Mouse (Mus musculus): ENCODE measurements at regions not wholly inside any gene's neighbourhood (a gene's known extent, or its start where the extent isn't known, plus 50 kb on each side); places are given as distances from the start of the nearest gene placed in this dataset.

DNA sequence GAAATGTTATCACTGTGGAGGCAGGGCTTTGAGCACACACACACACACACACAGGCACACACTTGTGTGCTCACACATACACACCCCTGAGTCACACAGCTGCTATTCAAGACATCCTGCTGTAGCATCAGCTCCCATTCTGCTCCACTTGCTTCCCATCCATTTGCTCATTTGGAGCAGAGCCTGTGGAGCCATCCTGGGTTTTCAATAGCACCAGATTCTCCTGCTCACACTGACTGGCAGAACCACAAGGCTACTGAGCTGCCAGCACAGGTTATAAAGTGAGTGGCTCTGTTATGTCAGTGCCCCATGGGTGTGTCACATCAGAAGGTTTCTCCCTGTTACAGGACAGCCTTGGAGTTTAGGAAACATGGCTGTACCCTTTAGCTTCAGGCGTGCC, 273.7 kb downstream of the Fzd1 start:
- no peak overlapping the region for H3K4me2 ChIP-seq (ENCODE audit: low read depth, low read length)
- H3K9ac ChIP-seq (replicated peaks; ENCODE audit: low read depth, low read length): no peak overlapping the region
- H3K36me3 ChIP-seq (replicated peaks; ENCODE audit: control insufficient read depth, insufficient read depth, low read length): no peaks in the 10 kb centered on the region
- 80% methylated on average over 1 of the region's 1 CpGs for WGBS
- no peaks in the 10 kb centered on the region for H3K9me3 ChIP-seq (replicated peaks; ENCODE audit: control insufficient read depth, low read length)
- H3K4me1 ChIP-seq (ENCODE audit: control insufficient read depth, insufficient read depth): no peaks in the 10 kb centered on the region
- H3K27ac ChIP-seq (ENCODE audit: low read depth): no peak overlapping the region
- H3K4me3 ChIP-seq (ENCODE audit: low read depth, low read length): no peak overlapping the region
- TF ChIP-seq EP300 (IDR thresholded peaks at IDR 0.05; ENCODE audit: low read depth): no peak
- no peak for TF ChIP-seq CTCF (IDR thresholded peaks at IDR 0.05; ENCODE audit: low read depth)
- no peaks in the 10 kb centered on the region for H3K27me3 ChIP-seq (ENCODE audit: control insufficient read depth, insufficient read depth, low read length)
- ATAC-seq (ENCODE audit: insufficient read depth, low read depth) (no peak), DNase-seq (ENCODE audit: low spot score) (no peak)

DNA sequence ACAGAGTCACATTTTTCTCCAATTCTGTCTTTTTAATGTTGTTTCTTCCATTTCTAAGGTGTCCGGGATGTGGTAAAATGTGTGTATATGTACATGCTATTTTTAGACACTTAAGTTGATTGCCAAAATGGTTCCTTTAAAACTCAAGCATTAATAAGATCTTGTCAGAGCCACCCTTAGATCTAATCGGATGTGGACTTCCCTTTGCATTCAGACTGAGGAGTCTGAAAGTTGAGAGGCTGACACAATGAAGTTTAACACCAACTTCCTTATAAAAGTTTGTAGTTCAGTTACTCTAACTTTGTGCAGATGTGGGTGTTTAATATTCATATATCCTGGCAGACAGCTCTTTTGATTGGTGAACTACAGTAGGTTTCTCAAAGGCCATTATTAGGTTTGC, 282.1 kb downstream of the Mterf1b start:
- Histone ChIP-seq H3K4me3 (ENCODE audit: low read depth, low read length) (no peak overlapping the region), H3K36me3 (replicated peaks; ENCODE audit: control insufficient read depth, insufficient read depth, low read length) (no peaks in the 10 kb centered on the region), H3K4me1 (ENCODE audit: control insufficient read depth, insufficient read depth) (no peaks in the 10 kb centered on the region), H3K27me3 (ENCODE audit: control insufficient read depth, insufficient read depth, low read length) (no peaks in the 10 kb centered on the region), H3K9ac (replicated peaks; ENCODE audit: low read depth, low read length) (no peak overlapping the region), H3K9me3 (replicated peaks; ENCODE audit: control insufficient read depth, low read length) (no peaks in the 10 kb centered on the region), H3K27ac (ENCODE audit: low read depth) (no peak overlapping the region), H3K4me2 (ENCODE audit: low read depth, low read length) (no peak overlapping the region)
- no peak for ATAC-seq (ENCODE audit: insufficient read depth, low read depth)
- WGBS: 66% methylated on average over 2 of the region's 2 CpGs
- TF ChIP-seq CTCF (IDR thresholded peaks at IDR 0.05; ENCODE audit: low read depth) (no peak), EP300 (IDR thresholded peaks at IDR 0.05; ENCODE audit: low read depth) (no peak)
- no peak for DNase-seq (ENCODE audit: low spot score)
